Mouse (Mus musculus) stomach, embryonic 16.5 days (tissue): Measurements from ENCODE around the gene Yars2. TPM values are rescaled to one million over a fixed set of nuclear protein-coding genes. Genes with fewer than 3 reads are reported as not detected.

Experiments
- polyA plus RNA-seq: library from polyadenylated mRNA; unstranded; fragments of >200 nt; fragmentation: Nextera tagmentation; extraction: Ambion mirVana; gene quantifications from 2 replicates; pipeline ENCODE4 v1.2.1, GENCODE M21; 2015

Gene Yars2
- polyA plus RNA-seq, 1 experiment from 2014 or later = 28.8 TPM

Other genes with a start within 250 kb of the Yars2 start
- 12.0 and 13.6 TPM in 2 replicates for gene Pkp2, start 89.6 kb upstream of the Yars2 start, polyA plus RNA-seq
- 59.0 and 60.4 TPM in 2 replicates for gene Dnm1l, start 56.0 kb downstream of the Yars2 start, polyA plus RNA-seq